Mouse (Mus musculus): Measurements from ENCODE around the gene Lman1l.

GRCm38 (mm10) chr9:57602098-57602497, 18.5 kb downstream of the Lman1l start:
- TF ChIP-seq CTCF (IDR thresholded peaks at IDR 0.05; ENCODE audit: extremely low read depth, insufficient read depth, insufficient read length, insufficient replicate concordance) (no peak), POLR2A (IDR thresholded peaks at IDR 0.05; ENCODE audit: low read depth, low read length) (no peak)
